Mouse (Mus musculus) megakaryocyte progenitor cell, adult 5-6 weeks (primary cell): ENCODE data around the gene Abcc8. TPM values are rescaled to one million over a fixed set of nuclear protein-coding genes. Genes with fewer than 3 reads are reported as not detected.
A peak's percentile ranks its signal among the peaks of the same experiment; 100 is the strongest.

Experiments
- ATAC-seq: replicated peaks from 2 replicates; pipeline ENCODE4 v1.8.0; 2016; ENCODE audit warnings: mild to moderate bottlenecking, moderate TSS enrichment, inconsistent platforms; ENCODE audit not compliant: poor library complexity
- total RNA-seq, 2 experiments: library from RNA; stranded (forward) in 1 of 2; stranded (reverse) in 1 of 2; fragments of 157-497, 149-512 nt in 1 of 2; fragments of 200-1000 nt in 1 of 2; gene quantifications; 2 replicates each; pipeline versions ENCODE4 v1.2.3 to v1.2.4; 2015 to 2017

Gene Abcc8
- total RNA-seq, 2 experiments from 2014 or later: not detected

GRCm38 (mm10) chr7:46111212-46111817 lies 68.5 kb downstream of the Abcc8 start:
- ATAC-seq: no peak

- no peak for ATAC-seq
These were observed 69.8 kb downstream of the Abcc8 start for GRCm38 (mm10) chr7:46110079-46110478.

- no peak for ATAC-seq
These were observed 74.3 kb downstream of the Abcc8 start for GRCm38 (mm10) chr7:46105484-46105883.

- no peak for ATAC-seq
These were observed 75.4 kb downstream of the Abcc8 start for GRCm38 (mm10) chr7:46104256-46104915.

- ATAC-seq: no peak
These were observed 76.1 kb downstream of the Abcc8 start for GRCm38 (mm10) chr7:46103771-46104170.

- ATAC-seq: no peak
These were observed 76.7 kb downstream of the Abcc8 start for GRCm38 (mm10) chr7:46103075-46103591.

GRCm38 (mm10) chr7:46100563-46100962 lies 79.3 kb downstream of the Abcc8 start, which contains the start of gene Kcnj11:
TSS of gene Kcnj11 (minus strand) at chr7:46100764.
- ATAC-seq: peak; percentile 86

GRCm38 (mm10) chr7:46099682-46100081 lies 80.2 kb downstream of the Abcc8 start:
- no peak for ATAC-seq

GRCm38 (mm10) chr7:46098919-46099286 lies 80.9 kb downstream of the Abcc8 start:
- ATAC-seq: no peak

GRCm38 (mm10) chr7:46098221-46098918 lies 81.5 kb downstream of the Abcc8 start:
- ATAC-seq: no peak

- no peak for ATAC-seq
These were observed 82.5 kb downstream of the Abcc8 start for GRCm38 (mm10) chr7:46097319-46097783.

GRCm38 (mm10) chr7:46096136-46096535 lies 83.7 kb downstream of the Abcc8 start:
- ATAC-seq: peak; percentile 89

GRCm38 (mm10) chr7:46092803-46093202 lies 87.0 kb downstream of the Abcc8 start:
- ATAC-seq: no peak

GRCm38 (mm10) chr7:46088241-46088640 lies 91.6 kb downstream of the Abcc8 start:
- ATAC-seq: no peak

- ATAC-seq: 0 out of 2 replicates have a peak, but pooled peaks have one; percentile 27
These were observed 93.5 kb downstream of the Abcc8 start for GRCm38 (mm10) chr7:46086378-46086777.

- peak; percentile 66 for ATAC-seq
These were observed 94.9 kb downstream of the Abcc8 start for GRCm38 (mm10) chr7:46084839-46085513.

GRCm38 (mm10) chr7:46084024-46084423 lies 95.8 kb downstream of the Abcc8 start:
- ATAC-seq: no peak

- no peak for ATAC-seq
These were observed 102.2 kb downstream of the Abcc8 start for GRCm38 (mm10) chr7:46077675-46078074.

- ATAC-seq: peak; percentile 63
These were observed 103.0 kb downstream of the Abcc8 start for GRCm38 (mm10) chr7:46076844-46077243.

- no peak for ATAC-seq
These were observed 111.0 kb downstream of the Abcc8 start for GRCm38 (mm10) chr7:46068831-46069230.

GRCm38 (mm10) chr7:46063296-46063695 lies 116.5 kb downstream of the Abcc8 start:
- no peak for ATAC-seq
